Mouse (Mus musculus) bone marrow, adult 2 months (tissue): ENCODE measurements around the gene Muc4.
A peak's percentile ranks its signal among the peaks of the same experiment; 100 is the strongest.

ENCODE experiments used
- CTCF ChIP-seq: fragments of 200-500 bp; IDR thresholded peaks from 2 replicates; pipeline ENCODE4 v1.5.1; 2011; ENCODE audit warnings: low read length, control low read depth; ENCODE audit not compliant: control insufficient read depth, insufficient read depth
- POLR2A ChIP-seq: fragments of 200-500 bp; IDR thresholded peaks from 2 replicates; pipeline ENCODE4 v1.6.1; 2011; ENCODE audit warnings: low read depth, mild to moderate bottlenecking, control low read depth, low read length, borderline replicate concordance; ENCODE audit not compliant: control insufficient read depth

DNA sequence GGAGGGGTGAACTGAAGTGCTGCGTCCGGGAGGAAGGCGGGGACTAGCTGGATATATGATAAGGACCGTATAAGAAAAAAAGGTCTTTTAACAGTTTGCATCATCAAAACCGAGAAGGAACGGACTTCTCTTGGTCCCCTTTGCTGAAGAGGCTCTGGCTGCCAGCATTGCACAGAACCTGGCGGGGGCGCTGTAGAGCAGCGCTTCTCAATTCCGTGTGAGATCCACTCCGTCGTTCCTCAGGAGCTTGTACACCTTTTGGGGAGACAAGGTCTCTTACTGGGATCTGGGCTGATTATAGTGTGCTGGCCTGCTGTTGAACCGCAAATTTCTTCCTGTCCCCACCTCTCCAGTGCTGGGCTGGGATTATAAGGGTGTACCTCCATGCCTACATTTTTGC lies 20.3 kb upstream of the Muc4 start:
- TF ChIP-seq CTCF (peak; percentile 26; the same call in 1 of the 2 replicates), POLR2A (no peak)
